Mouse (Mus musculus): ENCODE results near the gene Gm45062.

GRCm38 (mm10) chr6:8283255-8283654 is 24.0 kb downstream of the Gm45062 start:
- TF ChIP-seq CTCF (IDR thresholded peaks at IDR 0.05) (no peak), EP300 (IDR thresholded peaks at IDR 0.05) (no peak)
